Mouse (Mus musculus) MEL (cell line): Measurements from ENCODE around the gene Erf.

Source experiments
- CTCF ChIP-seq, 3 experiments: IDR thresholded peaks in 2 of 3; conservative IDR thresholded peaks in 1 of 3; 2 replicates each; pipeline ENCODE4 v1.5.1; 2011 to 2012; ENCODE audit warnings: low read length in 3 of 3, low read depth in 2 of 3, mild to moderate bottlenecking in 2 of 3, improper control_type of control experiment in 1 of 3, inconsistent platforms in 1 of 3, mixed read lengths in 1 of 3, moderate library complexity in 1 of 3; ENCODE audit not compliant: control insufficient read depth in 1 of 3, insufficient read depth in 1 of 3, poor library complexity in 1 of 3, severe bottlenecking in 1 of 3
- ZKSCAN1 ChIP-seq: IDR thresholded peaks from 2 replicates; pipeline ENCODE4 v1.6.1; 2012; ENCODE audit warnings: low read depth, mild to moderate bottlenecking, inconsistent platforms, low read length, improper control_type of control experiment, moderate library complexity

DNA sequence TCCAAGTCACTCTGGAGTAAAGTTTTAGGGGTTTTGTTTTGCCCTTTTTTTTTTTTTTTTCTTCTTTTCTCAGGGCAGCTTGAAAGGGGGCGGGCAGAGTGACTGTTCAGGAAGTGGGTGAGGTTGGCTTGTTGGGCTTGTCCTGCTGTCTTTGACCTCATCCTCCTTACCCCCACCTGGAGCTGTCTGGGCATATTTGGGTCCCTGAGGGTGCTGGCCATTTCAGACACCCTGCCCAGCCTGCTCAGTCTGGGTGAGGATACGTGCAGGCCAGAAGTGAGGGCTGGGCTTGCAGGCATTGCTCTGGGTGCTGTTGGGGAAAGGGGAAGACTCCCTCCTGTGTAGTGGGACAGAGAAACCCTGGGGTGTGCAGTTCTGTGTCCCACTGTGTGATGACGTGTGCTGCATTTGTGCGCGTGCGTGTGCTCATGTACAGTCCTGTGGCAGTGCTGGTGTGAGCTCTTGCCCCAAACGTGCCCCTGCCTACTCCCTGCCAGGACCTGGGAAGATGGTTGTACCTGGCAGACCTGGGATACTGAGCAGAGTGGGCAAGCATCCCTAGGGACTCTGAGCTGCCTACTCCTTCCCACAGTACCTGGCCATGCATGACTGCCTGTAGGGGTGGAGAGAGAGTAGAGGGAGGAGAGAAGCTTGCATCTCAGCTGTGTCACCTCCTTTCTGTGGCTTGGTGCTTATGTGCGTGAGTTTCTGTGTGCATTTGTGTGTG is 19.1 kb upstream of the Erf start:
- TF ChIP-seq CTCF (IDR thresholded peaks at IDR 0.05 in 2 of 3, conservative IDR thresholded peaks at IDR 0.05 in 1 of 3; ENCODE audit: control insufficient read depth in 1 of 3, insufficient read depth in 1 of 3, low read depth in 2 of 3, low read length in 3 of 3, poor library complexity in 1 of 3, severe bottlenecking in 1 of 3) (no peak), ZKSCAN1 (no peak)
